ENCODE assay signal across 8 mouse cellular contexts in the genomic region with DNA sequence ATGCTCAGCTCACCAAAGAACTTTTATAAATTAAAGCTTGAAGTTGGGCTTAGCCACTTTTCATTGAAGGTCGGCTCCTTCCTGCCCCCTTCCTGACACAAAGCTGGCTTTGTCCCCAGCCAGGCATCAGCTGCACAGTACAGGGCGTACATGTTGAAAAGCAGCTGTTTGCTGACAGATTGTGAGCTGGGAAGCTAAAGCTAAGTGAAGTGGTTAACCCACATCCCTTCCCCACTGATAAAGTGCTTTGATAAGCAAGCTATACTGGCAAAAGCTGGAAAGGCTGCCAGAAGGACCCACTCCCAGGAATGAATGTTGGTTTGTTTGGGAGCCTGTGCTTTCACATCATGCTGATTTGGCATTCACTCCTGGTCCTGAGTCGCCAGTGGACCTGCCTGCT.
A peak's percentile ranks its signal among the peaks of the same experiment; 100 is the strongest.
DNase-seq lines count a peak whose midpoint lies in the region; ATAC-seq and TF ChIP-seq lines count a peak whose summit lies in the region.

No protein-coding gene starts in this region.

- intact Hi-C loops in heart, postnatal 14 days (cut with DNase I), result no loop called here
- intact Hi-C loops in gastrocnemius, adult 2 months (cut with DNase I), result no loop called here

- H3K27me3 ChIP-seq in embryonic facial prominence, embryonic 10.5 days (replicated peaks; ENCODE audit: low read depth, poor library complexity, severe bottlenecking), result no peaks in the 10 kb centered on the region
- no peaks in the 10 kb centered on the region; the same call in none of the 2 replicates for H3K27me3 ChIP-seq in lung, embryonic 16.5 days (ENCODE audit: control insufficient read depth, insufficient read depth, low read depth, low read length)
- no peaks in the 10 kb centered on the region for H3K27me3 ChIP-seq in stomach, embryonic 16.5 days (ENCODE audit: control insufficient read depth, insufficient read depth, low read length)

- no peaks in the 10 kb centered on the region for H3K36me3 ChIP-seq in embryonic facial prominence, embryonic 10.5 days (replicated peaks)
- H3K36me3 ChIP-seq in lung, embryonic 16.5 days (ENCODE audit: control insufficient read depth, insufficient read depth, low read length), result no peaks in the 10 kb centered on the region
- H3K36me3 ChIP-seq in stomach, embryonic 16.5 days (ENCODE audit: control insufficient read depth, insufficient read depth, low read length), result no peaks in the 10 kb centered on the region

- H3K4me1 ChIP-seq in embryonic facial prominence, embryonic 10.5 days, result peaks cover 11% of the 10 kb centered on the region
- H3K4me1 ChIP-seq in lung, embryonic 16.5 days (replicated peaks; ENCODE audit: control insufficient read depth, insufficient read depth, low read length), result peaks cover 3% of the 10 kb centered on the region
- H3K4me1 ChIP-seq in stomach, embryonic 16.5 days (ENCODE audit: control insufficient read depth, insufficient read depth, low read length), result no peaks in the 10 kb centered on the region

- no peak for TF ChIP-seq CTCF in gastrocnemius, adult 2 months (IDR thresholded peaks at IDR 0.05)

- H3K4me2 ChIP-seq in lung, embryonic 16.5 days (ENCODE audit: low read depth, low read length), result no peak overlapping the region
- no peak overlapping the region for H3K4me2 ChIP-seq in stomach, embryonic 16.5 days (ENCODE audit: low read depth, low read length)

- H3K9me3 ChIP-seq in embryonic facial prominence, embryonic 10.5 days, result no peaks in the 10 kb centered on the region
- no peaks in the 10 kb centered on the region for H3K9me3 ChIP-seq in lung, embryonic 16.5 days (ENCODE audit: control insufficient read depth, low read length)
- no peaks in the 10 kb centered on the region; the same call in 1 of the 2 replicates for H3K9me3 ChIP-seq in stomach, embryonic 16.5 days (replicated peaks; ENCODE audit: control insufficient read depth, low read length)

- peak; percentile 75 for DNase-seq in MN1 (ENCODE audit: low spot score)
- peak; percentile 56 for DNase-seq in embryonic facial prominence, embryonic 10.5 days (ENCODE audit: low spot score)
- DNase-seq in heart, postnatal 14 days, result peak; percentile 17 to 49
- DNase-seq in gastrocnemius, adult 2 months, result no peak
- no peak for DNase-seq in layer of hippocampus, adult 18-20 months (ENCODE audit: low spot score in 2 of 2)
- no peak for DNase-seq in spleen, adult 18-20 months

- peak; percentile 97 for ATAC-seq in lung, embryonic 16.5 days (ENCODE audit: low read depth)
- peak; percentile 89 for ATAC-seq in stomach, embryonic 16.5 days (ENCODE audit: insufficient read depth, low FRiP score)

- no peak overlapping the region for H3K9ac ChIP-seq in lung, embryonic 16.5 days (ENCODE audit: low read length)
- no peak overlapping the region for H3K9ac ChIP-seq in stomach, embryonic 16.5 days (ENCODE audit: low read length)

- peak overlapping the region; percentile 61; the same call in 1 of the 2 replicates for H3K27ac ChIP-seq in embryonic facial prominence, embryonic 10.5 days (replicated peaks)
- H3K27ac ChIP-seq in lung, embryonic 16.5 days (ENCODE audit: low read length), result no peak overlapping the region
- H3K27ac ChIP-seq in stomach, embryonic 16.5 days (ENCODE audit: low read length), result no peak overlapping the region
- no peak overlapping the region for H3K27ac ChIP-seq in gastrocnemius, adult 2 months

- 13% methylated on average over 3 of the region's 3 CpGs for WGBS in embryonic facial prominence, embryonic 10.5 days
- 8% methylated on average over 3 of the region's 3 CpGs for WGBS in lung, embryonic 16.5 days
- 12% methylated on average over 3 of the region's 3 CpGs for WGBS in stomach, embryonic 16.5 days

- no peak overlapping the region for H3K4me3 ChIP-seq in embryonic facial prominence, embryonic 10.5 days
- H3K4me3 ChIP-seq in lung, embryonic 16.5 days (ENCODE audit: low read length), result no peak overlapping the region
- no peak overlapping the region for H3K4me3 ChIP-seq in stomach, embryonic 16.5 days (replicated peaks; ENCODE audit: low read length)
- no peak overlapping the region for H3K4me3 ChIP-seq in gastrocnemius, adult 2 months

Comparison
In these comparisons a context has a peak if more than half of its experiments do, and no peak if none do; other contexts are left out.
1. DNase-seq: peak in MN1 (single experiment), embryonic facial prominence, embryonic 10.5 days (single experiment) and heart, postnatal 14 days (2 of 2); none in gastrocnemius, adult 2 months (single experiment), layer of hippocampus, adult 18-20 months (0 of 2) and spleen, adult 18-20 months (0 of 2).